Mouse (Mus musculus): ENCODE results near the gene Olfml1.

DNA sequence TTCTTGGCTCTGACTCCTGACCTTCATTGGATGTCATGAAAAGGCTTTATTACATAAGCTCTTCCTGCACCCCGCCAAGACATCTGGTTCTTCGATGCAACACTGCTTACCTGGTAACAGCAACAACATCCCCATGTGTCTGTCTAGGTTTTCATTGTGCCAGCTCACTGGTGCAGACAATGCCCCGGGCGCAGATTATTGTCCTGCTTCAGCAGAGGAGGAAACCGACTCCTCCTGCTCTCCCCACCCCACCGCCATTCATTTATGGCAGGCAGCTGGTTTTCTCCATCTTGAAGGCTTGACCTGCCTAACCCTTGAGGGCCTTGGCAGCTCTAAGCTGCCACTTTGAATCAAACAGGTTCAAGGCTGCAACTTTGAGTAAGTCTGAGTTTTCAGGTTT is 35.7 kb downstream of the Olfml1 start:
- no peak for TF ChIP-seq EP300 (IDR thresholded peaks at IDR 0.05; ENCODE audit: low read depth in 1 of 2, low read length in 2 of 2)
- TF ChIP-seq RAD21 (IDR thresholded peaks at IDR 0.05; ENCODE audit: low read depth, low read length), result no peak
- TF ChIP-seq SIN3A (IDR thresholded peaks at IDR 0.05; ENCODE audit: low read length), result no peak
- no peak for TF ChIP-seq MAZ (IDR thresholded peaks at IDR 0.05; ENCODE audit: low read depth, low read length)
